Mouse (Mus musculus): ENCODE data around the gene Fam57b. TPM values are rescaled to one million over a fixed set of nuclear protein-coding genes. Genes with fewer than 3 reads are reported as not detected.

Fam57b gene
- total RNA-seq, 2 experiments from 2014 or later: 73.8 to 74.7 TPM

DNA sequence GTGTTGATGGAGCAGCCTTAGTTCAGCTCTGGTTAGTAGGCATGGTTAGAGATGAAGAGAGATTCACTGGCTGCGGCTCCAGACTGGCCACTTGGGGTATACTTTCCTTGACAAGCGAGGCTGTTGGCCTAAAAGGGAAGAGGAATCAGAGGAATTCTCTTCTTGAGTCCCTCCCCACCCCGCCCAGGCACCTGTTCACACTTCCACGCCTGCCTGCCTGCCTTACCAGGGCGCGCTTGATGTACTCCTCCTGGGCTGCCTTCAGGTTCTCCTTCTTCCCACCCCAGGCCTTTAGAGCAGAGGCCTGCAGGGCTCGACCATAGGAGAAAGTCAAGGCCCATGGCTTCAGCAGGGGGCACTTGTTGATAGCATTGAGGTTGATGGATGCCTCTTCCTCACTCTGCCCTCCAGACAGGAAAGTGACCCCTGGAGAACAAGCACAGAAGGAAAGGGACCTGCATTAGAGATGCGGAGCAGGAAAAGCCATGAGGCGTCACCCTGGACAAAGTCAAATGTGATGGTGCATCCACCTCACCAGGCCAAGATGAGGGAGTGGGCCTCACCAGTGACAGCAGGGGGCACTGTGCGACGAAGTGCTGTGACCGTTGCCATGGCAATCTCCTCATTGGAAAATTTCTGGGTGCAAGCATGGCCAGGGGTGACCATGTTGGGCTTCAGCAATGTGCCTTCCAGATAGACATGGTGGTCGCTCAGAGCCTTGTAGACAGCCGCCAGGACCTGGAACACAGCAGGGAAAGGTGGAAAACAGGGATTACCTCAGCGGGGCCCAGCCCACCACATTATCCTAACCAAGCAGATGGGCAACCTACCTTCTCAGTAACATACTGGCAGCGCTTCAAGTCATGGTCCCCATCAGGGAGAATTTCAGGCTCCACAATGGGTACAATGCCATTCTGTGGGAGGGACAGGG is 1.8 kb upstream of the Fam57b start:
- no peak for DNase-seq (ENCODE audit: low spot score in 2 of 2)
- peak; percentile 63 for TF ChIP-seq CTCF (conservative IDR thresholded peaks at IDR 0.05)
- H3K4me3 ChIP-seq: peak overlapping the region; percentile 72
- peak overlapping the region; percentile 100 for H3K27ac ChIP-seq

DNA sequence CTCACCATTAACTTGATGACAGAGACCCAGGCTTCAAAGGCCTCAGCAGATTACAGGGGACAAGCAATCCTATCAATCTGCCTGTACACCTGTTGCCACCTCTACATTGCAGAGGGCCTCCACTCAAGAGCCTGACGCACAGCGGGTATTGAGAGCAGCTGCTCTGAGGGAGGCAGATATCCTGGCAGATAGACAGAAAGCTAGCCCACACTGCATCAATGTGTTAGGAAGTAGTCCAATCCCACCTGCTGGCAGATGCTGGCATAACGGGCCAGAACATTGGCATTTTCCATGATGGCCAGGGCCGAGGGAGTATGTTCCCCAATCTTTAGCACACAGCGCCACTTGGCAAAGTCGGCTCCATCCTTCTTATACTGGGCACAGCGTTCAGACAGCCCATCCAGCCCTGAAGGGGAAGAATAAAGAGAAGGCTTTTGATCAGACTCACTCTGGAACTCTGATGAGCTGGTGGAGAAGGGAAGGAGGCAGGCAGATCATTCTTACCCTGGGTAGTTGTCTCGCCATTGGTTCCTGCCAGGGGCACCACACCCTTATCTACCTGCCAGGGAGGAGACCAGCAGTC is 1.0 kb upstream of the Fam57b start:
- Histone ChIP-seq H3K27ac (peak overlapping the region; percentile 100), H3K4me3 (peak overlapping the region; percentile 72)
- DNase-seq (ENCODE audit: low spot score in 2 of 2): peak in 1 of 2 experiments; percentile 62
- TF ChIP-seq CTCF (conservative IDR thresholded peaks at IDR 0.05): peak; percentile 62

DNA sequence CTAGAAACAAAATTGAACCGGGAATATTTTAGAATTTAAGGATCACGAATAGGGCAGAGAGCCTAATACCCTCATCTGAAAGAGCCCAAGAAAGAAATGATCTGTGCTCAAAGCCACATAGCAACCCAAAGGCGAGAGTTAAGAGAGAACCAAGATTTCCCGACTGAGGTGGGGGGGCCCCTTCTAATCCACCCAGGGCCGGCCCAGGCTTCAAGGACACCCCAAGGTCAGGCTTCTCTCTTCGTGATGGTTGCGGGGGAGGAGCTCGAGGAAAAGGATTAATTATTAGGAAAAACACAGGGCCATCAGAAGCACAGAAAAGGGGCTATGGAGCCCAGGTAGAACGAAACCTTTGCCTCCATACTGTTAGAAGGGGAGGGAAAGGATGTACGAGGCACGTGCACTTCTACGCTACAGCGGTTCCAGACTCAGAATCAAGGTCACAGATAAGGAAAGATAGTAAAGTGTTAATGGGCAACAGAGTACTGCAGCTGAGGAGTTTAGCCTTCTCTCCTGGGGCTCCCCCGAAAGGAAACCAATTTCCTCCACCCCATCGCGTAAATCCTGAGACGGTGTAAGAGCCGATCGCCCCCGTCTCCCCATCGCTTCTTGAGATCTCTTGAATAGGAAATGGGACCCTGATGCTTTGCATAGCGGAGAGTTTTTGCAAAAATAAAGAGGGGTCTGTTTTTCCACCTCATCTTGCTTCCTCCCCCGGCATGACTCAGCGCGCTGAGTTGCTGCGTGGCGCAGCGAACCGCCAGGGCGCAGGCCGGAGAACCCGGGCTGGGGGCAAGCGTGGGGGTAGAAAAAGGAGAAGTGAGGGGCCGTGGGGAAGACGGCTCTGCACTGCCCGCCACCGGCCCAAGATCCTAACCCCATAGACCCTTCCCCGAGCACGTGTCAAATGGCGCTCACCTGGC is 920 bp downstream of the Fam57b start:
- no peak for TF ChIP-seq CTCF (conservative IDR thresholded peaks at IDR 0.05)
- peak in 1 of 2 experiments; percentile 29 for DNase-seq (ENCODE audit: low spot score in 2 of 2)
- peak overlapping the region; percentile 72 for H3K4me3 ChIP-seq
- peak overlapping the region; percentile 100 for H3K27ac ChIP-seq

DNA sequence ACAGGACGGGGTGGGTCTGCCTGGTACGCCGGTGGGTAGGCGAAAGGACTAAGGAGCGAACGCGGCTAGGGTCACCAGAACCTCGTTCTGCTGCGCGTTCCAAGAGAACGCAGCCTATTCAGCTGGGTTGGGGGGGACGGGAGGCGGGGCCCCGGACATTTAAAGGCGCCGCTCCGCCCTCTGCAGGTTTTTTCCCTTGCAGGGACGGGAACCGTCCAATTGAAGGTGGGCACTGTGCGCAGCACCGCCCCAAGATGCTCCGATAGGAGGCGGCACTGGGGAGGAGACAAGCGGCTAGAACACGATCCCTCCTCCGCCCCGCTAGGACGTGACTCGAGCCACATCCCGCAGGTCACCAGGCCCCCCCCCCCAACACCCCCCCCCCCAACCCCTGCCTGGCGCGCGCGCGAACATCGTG is 1.6 kb downstream of the Fam57b start:
- H3K4me3 ChIP-seq: peak overlapping the region; percentile 72
- TF ChIP-seq CTCF (conservative IDR thresholded peaks at IDR 0.05): peak; percentile 72
- peak; percentile 96 to 99 for DNase-seq (ENCODE audit: low spot score in 2 of 2)
- peak overlapping the region; percentile 100 for H3K27ac ChIP-seq

DNA sequence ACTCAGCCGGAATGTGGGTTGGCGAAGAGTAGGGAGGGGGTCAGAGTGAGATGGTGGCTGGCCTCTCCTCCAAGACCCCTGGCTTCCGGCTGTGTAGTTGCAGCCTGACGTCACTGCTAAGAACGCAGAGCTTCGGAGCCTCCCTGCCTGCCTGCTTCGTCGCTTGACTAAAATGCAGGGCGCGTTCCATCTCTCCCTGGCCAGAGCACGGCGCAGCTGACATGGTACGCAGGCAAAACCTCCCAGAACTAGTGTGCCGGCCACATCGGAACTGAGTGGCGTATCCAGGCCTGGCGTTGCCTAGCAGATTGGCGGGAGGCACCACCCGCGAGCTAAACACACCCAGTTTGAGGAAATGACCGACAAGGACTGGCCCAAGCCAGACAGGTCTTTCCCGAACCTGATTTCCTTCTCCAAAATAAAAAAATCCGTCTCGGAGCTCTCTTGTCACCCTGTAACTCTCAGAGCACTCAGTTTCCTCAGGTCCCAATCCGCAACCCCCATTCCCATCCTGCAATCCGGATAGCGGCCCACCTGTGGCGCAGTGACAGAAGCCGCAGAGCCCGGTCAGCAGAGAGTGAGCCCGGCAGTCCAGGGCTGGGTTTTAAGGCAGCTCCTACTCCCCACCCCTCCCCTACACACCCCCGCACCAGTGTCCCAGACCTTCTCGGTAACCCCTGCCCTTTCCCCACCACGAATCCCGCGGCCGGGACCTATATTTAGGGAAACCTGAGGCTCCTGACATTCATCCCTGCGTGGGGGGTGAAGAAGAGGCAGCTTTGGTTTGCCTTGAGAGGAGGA is 2.2 kb downstream of the Fam57b start:
- H3K4me3 ChIP-seq: peak overlapping the region; percentile 55
- H3K27ac ChIP-seq: peak overlapping the region; percentile 100
- peak; percentile 72 for TF ChIP-seq CTCF (conservative IDR thresholded peaks at IDR 0.05)
- DNase-seq (ENCODE audit: low spot score in 2 of 2): peak; percentile 23 to 41

DNA sequence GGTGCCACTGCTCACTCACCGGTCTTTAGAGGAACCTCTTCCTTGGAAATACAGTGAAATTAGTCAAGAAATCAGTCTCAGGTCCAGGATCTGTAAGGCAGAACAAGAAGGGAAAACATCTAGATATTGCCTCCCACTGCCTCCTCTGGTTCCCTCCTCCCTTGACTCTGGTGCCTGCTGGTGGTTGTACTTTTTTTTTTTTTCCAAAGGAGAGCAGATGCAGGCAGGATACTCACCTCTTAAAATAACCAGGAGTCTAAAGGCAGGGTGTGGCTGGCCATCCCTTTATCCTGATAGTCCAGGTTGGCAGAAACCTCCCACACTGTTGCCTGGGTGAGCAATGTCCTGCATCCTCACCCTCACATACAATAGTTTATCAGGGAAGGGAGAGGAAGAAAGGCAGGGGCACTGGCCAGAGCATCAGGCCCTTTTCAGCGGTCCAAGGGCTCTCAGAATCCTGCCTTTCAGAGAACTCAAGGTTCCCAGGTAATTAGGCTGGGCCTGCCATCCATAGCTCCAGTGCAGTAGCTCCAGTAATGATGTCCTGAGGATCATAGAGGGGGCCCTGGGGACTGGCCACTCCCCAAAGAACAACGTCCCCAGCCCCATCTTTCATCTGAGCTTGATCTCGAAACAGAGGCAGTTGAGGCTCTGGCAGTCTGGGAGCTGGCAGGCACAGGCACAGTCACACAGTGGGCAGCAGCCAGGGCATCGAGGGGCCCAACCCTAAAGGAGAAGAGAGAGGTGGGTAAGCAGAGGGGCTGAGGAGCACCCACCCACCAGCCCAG is 3.0 kb downstream of the Fam57b start:
- peak overlapping the region; percentile 55 for H3K4me3 ChIP-seq
- no peak for DNase-seq (ENCODE audit: low spot score in 2 of 2)
- TF ChIP-seq CTCF (conservative IDR thresholded peaks at IDR 0.05): no peak
- peak overlapping the region; percentile 100 for H3K27ac ChIP-seq

DNA sequence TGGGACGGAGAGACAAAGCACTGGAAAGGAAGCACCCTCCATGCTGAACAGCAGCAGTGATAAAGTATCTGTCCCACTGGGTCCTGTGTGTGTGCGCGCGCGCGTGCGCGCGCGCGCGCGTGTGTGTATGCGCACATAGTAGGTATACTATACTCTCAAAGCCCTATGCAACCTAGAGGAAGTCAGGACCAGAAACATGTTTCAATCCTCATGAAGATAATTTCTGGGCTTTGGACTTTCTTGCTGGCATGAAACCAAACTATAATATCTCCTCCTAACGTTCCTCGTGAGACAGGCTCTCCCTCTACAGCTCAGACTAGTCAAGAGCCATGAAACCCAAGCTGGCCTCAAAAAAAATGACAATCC is 3.6 kb downstream of the Fam57b start:
- no peak overlapping the region for H3K27ac ChIP-seq
- H3K4me3 ChIP-seq: no peak overlapping the region
- TF ChIP-seq CTCF (conservative IDR thresholded peaks at IDR 0.05): no peak
- DNase-seq (ENCODE audit: low spot score in 2 of 2): no peak

DNA sequence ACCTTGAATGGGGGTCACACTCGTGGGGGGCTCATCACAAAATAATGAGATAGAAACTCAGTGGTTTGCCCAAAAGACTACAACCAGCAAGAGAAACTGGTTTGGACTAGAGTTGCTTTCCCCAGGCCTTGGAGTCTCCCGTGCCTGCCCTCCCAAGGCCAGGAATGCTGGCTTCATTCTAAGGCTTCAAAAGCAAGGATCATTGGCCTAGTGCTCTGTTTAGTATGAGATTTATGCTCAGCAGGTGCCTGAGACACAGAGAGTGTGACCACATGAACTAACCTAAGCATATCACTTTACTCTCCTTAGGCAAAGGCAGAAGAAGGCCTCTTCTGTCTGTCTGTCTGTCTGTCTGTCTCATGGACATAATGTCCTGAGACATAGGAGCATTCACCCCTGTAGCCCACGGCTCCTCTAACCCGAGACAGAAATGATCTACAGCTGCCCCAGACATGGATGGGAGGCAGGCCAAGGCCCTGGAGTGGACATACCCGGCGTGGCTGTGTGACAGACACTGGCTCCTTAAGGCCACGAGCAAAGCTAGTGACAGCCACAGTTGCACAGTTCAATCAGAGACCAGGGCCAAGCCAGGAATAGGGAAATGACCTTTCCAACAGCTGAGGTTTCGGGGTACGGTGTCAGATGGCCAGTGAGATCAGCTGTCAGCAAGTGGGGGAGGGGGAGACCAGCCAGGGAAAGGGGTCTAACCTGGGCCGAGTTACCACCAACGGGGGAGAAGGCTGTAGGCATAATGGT is 4.8 kb downstream of the Fam57b start:
- no peak for DNase-seq (ENCODE audit: low spot score in 2 of 2)
- Histone ChIP-seq H3K4me3 (no peak overlapping the region), H3K27ac (no peak overlapping the region)
- no peak for TF ChIP-seq CTCF (conservative IDR thresholded peaks at IDR 0.05)

DNA sequence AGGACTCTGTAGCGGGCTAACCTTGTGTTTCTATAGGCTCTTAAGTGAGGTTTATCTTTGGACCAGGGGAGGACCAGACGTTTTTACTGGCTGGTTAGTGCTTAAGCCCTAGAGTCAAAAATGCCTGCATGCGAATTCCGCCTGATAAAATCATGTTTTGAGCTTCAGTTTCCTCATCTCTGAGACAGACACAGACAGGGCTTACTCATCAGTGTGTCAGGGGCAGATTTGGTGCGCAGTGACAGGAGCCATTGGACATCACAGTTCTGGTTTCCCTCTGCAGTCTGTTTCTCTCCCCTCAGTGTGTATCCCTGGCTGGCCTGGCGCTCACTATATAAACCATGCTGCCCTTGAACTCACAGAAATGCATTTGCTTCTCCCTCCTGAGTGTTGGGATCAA is 5.7 kb downstream of the Fam57b start:
- no peak overlapping the region for H3K27ac ChIP-seq
- no peak overlapping the region for H3K4me3 ChIP-seq
- no peak for TF ChIP-seq CTCF (conservative IDR thresholded peaks at IDR 0.05)
- no peak for DNase-seq (ENCODE audit: low spot score in 2 of 2)

DNA sequence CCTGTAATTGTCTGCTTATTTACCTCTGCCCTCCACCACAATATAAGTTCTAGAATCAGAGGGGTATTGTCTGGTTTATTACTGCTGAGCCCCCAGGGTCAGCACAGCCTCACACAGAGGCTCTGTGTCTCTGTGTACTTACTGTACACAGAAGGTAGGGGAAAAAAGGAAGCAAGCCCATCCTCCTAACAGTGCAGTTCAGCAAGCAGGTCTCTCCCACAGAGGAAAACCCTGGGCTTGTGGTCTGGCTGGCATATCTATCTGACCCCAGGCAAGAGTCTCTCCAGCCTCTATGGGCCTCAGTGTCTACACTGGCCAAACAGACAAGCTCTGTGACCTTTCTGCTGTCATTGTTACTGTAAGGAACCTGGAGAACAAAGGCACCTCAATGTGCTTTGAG is 6.3 kb downstream of the Fam57b start:
- DNase-seq (ENCODE audit: low spot score in 2 of 2): no peak
- no peak for TF ChIP-seq CTCF (conservative IDR thresholded peaks at IDR 0.05)
- Histone ChIP-seq H3K27ac (no peak overlapping the region), H3K4me3 (no peak overlapping the region)

DNA sequence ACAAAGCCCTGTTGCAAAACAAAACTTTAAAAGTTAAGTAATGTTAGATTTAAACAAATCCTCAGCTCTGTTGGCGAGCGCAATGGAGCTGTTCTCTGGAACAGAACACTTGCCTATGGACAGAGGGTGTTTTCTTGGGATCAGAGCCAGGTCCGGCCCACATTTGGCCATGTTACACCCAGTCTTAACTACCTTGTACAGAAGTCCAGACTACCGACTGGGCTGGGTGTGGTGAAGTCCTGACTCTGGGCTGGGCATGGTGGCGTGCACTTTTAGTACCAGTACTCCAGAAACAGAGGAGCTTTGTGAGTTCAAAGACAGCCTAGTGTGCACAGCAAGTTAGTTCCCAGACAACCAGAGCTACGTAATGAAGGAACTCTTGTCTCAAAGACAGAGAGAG is 9.5 kb downstream of the Fam57b start:
- no peak overlapping the region for H3K27ac ChIP-seq
- no peak for TF ChIP-seq CTCF (conservative IDR thresholded peaks at IDR 0.05)
- DNase-seq (ENCODE audit: low spot score in 2 of 2): no peak
- H3K4me3 ChIP-seq: no peak overlapping the region
